Mouse (Mus musculus) adrenal gland, postnatal 36 days (tissue): ENCODE measurements at regions not wholly inside any gene's neighbourhood (a gene's known extent, or its start where the extent isn't known, plus 50 kb on each side); places are given as distances from the start of the nearest gene placed in this dataset.

Experiments used
- DNase-seq, 2 experiments: peaks; one replicate each; pipeline ENCODE4 v3.0.0; 2021; ENCODE audit warnings: mixed read lengths in 1 of 2

DNA sequence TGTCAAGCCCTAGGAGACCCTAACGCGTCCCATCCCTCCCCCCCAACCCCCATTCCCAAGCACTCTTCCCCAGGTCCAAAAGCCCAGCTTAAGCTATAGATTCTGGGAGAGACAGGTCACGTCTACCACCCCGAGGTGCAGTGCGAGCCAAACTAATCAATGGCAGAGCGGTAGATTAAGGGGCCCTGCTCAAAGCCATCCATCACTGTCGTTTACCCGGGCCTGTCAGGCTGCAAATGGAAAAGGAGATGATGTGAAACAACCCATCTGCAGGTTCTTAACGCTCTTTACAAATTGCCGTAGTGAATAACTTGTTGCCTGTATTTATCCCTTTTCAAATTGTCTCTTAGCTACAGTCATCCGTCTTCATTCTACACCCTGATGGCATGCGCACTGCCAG lies 126.2 kb upstream of the Nectin1 start:
- DNase-seq, result no peak

DNA sequence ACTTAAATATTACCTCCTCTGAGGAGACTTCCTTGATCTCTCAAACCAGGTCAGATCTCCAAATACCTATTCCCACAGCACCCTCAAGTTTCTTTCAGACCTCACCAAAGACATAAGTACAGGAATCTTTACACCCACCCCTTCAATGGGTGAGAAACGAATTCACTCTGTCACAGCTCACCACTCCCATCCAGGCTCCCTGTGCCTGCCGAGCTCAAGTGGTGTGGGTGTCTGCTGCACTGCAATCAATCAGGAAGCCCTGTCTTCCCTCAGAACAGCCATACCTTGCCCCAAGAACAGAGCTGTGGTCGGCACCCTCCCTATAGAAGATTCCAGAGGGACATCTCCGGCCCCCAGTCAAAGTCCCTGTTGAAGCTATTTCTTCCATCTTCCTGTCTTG lies 116.2 kb upstream of the Nectin1 start:
- no peak for DNase-seq

DNA sequence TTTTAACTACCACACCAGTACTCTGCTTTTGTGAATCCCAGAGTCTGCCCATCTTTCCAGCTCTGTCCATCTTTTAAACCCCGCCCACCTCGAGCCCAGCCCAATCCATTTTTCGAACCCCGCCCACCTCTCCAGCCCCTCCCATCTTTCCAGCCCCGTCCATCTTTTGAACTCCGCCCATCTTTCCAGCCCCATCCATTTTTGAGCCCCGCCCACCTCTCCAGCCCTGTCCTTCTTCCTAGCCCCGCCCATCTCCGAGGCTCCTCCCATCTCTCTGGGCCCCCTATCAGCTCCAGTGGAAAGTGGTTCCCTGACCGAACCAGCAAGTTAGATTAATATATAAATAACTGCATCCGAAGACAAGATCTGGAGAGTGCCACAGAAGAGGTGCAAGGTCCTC lies 115.0 kb upstream of the Nectin1 start:
- no peak for DNase-seq

DNA sequence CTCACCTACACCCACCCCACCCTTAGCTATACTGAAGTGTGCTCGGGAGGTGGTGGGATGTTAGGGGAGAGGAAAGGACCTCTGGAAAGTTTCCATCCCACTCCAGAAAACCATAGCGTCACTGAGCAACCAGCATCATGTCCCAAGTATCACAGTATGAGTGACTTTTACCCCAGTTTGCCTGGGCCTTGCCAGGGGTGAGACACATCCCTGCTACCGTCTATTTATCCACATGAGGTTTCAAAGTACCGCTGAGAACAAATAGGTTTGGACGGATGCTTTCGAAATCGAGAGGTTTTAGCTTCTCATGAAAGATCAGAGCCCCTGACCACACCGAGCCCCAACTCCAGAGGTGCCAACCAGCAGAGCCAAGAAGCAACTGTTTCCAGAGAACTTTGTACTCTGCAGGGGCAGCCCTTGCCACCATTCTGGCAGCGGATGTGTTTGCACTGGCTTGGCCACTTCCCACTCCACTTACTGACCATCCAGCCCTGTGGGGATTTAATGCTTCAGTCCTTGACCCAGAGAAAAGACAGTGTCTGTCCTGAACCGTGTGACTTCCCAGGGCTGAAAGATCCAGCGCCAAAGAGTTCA lies 107.3 kb upstream of the Nectin1 start:
- DNase-seq, result peak in 1 of 2 experiments; percentile 19

DNA sequence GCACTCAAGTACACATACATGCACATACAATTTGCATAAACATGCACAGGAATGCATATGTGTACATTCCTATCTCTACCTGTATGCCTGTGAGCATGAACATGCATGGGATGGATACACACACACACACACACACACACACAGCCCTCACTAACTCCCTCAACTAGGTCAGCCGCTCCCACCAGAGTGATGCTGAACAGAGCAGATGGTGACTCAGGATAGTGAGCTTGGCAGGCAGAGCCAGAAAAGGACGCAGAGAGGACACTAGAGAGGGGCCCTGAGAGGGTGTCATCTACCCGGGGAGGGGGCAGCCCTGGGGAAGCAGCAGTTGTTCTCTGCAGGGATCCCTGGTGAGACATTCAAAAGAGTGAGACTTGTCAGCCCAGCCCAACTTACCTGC lies 85.6 kb upstream of the Nectin1 start:
- no peak for DNase-seq

DNA sequence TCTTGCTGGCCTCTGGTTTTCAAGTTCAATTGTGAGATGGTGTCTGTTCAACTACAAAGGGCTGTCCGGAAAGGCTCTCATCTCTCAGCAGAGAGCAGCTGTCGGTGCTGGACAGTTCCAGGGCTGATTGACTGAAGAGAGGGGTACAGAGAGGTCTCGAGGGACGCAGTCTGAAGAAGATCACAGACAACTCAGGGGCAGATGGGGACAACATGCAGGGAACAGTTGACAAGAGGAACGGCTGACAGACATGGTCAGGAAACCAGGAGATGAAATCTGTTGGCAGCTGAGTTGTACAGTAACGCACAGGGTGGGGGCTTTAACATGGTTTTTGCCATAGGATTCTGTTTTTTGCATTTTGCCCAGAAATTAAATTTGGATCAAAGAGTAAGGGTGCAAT lies 84.5 kb upstream of the Nectin1 start:
- DNase-seq, result no peak

DNA sequence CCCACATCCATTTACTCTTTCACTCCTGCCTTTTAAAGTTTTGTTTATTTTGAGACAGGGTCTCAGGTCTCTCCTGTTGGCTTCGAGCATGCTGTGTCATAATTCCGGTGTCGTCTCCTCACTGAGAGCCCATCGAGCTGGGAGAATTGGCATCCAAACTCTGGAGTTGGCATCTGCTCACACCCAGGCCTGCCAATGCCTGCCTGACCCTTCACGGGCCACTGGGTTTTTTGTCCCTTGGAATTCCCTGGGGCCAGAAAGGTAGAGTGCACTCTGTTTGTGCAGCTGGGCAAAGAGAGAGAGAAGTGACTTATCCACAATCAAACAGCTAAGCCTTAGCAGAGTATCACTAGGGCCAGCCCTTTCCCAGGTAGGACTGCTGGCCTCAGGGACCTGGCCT lies 83.6 kb upstream of the Nectin1 start:
- DNase-seq, result no peak

DNA sequence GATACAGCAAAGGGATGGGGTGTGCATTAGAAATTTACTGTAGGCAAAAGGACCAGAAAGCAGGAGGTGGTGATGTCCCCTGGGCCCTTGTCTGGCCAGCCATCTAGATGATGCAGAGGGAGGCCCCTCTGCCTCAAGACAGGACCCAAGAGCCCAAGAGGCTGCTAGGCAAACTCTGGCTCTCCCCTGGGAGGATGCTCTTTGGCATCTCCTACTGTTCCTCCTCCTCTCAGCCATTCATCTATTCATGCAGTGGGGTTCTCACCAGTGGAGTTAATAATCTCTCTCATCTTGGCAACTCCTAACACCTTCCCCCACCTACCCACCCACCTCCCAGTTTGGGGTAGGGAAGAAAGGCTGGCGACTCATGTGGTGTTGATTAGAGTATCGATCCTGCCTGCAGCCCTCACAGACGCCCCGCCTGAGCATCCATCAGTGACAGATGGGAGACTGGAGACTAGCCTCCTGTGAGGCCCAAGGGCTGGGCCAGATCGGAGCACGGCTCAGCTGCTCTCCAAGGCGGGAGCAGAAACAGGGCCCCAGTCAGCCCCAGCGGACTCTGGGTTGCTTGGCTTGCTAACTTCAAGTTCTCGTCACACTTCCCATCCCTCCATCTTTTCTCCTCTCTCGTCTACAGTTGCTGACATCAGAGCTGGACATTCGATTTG lies 82.8 kb upstream of the Nectin1 start:
- DNase-seq, result no peak

DNA sequence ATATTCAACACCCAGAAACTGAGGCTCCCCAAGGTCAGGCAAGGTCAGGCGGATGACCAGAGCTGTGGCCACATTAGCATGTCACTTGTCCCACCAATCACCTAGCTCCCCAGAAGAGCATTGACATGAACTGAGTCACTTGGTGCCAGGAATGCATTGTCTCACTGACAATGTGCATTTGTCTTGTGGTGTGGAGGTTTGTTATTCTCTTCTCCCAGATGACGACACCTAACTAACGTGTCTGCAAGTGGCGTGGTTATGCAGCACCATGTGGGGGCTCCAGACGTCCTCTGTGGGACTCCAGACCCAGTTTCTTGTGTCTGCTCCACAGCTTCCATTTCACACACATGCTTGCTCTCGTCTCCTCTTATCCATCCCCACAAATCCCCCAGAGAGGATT lies 82.1 kb upstream of the Nectin1 start:
- no peak for DNase-seq

DNA sequence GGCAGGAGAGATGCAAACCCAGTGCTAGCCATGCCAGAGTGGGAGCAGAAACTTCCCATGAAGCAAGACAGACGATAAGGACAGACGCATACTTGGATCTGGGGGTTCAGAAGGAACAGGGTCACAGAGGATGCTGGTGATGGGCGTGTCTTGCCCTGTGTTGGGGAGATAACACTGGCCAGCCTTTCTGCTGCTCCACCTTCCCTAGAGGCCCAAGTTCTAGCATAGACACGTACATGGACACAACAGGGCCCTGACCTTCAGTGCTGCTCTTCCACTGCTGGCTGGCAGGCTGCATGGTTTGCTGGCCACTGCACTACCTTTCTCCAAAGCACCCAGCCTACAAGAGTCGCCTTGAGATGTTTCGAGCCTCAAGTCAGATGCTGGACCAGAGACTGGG lies 76.4 kb upstream of the Nectin1 start:
- DNase-seq, result no peak

DNA sequence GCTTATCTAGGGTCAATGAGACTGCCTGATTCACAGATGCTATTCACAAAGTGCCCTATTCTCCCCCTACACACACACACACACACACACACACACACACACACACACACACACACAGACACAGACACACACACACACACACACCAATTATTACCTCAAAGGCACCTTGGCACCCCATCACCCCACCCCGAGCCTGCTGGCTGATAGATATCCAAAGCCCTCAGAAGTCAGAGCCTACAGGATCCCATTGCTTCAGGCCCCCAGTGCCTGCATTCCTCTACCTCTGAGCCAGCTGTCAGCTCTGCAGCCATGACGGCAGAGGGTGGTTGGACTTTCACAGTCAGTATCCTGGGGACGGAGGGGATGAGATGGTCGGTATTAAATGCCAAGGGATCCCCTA lies 75.8 kb upstream of the Nectin1 start:
- no peak for DNase-seq

DNA sequence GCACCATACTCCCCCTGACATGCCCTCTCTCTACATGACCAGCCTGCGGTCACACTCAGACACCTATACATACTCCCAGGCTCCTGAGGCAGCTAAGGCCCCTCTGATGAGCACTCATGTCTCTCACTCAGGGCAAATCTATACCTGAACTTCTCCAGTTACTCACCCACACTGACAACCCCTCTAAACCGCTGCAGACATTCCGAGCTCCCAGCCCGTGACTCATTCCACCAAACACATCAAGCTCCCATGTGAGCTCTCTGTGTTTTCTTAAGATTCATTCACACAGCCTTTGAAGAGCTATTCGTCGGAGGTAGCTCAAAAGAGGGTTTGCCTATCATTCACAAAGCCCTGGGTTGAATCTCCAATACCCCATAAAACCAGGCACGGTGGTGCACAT lies 75.1 kb upstream of the Nectin1 start:
- DNase-seq, result no peak

DNA sequence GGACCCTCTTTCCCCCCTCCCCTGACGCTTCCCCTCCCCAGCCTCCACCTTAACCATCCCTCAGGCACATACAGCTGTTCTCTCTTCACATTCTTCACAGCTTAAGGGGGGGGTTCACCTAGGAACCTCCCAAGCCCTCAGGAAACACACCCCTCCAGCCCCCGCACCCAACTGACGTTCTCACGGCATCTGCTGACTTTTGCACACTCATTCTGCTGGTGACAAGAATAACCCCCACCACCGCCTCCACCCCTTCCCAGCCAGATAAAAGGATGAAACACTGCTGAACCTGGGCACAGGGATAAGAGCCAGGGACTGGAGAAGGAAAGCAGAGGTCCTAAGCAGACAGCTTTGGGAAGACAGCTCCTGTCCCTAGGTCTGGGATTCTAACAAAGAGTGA lies 73.2 kb upstream of the Nectin1 start:
- DNase-seq, result no peak

DNA sequence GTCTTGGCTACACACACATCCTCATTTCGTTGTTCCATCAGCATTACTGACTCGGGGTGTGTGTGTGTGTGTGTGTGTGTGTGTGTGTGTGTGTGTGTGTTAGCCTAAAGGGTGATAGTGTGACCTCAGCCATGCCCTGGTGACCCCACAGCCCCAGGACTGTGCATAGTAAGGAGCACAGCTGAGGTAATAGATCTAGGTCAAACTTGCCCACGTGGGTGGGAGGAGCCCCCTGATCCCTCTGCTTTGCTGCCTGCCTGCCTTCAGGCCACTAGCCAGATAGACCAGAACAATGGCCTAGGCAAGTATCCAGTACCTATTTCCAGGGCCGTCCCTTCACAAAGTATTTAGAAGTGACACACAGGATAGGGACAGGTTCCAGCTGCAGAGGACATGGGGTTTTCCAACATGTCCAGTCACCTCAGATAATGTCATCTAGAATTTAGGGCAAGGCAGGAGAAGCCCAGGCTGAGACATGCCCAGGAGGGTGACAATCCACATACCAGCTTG lies 70.6 kb upstream of the Nectin1 start:
- no peak for DNase-seq

DNA sequence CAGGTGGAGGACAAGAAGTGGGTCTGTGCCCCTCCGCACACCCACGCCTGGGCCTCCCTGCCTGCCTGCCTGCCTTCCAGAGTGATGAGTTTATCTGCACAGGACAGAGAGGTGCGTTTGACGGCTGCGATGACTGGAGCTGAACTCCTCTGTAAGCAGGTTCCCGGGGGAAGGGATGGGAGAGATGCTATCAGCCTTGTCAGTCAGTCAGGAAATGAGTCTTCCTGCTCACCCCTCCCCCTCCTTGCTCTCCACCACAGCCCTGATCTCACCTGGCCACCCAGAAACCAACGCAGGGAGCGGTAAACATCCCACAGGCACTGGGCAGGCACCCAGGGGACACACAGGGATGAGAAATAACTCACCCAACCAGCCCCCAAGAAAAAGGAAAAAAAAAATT lies 69.5 kb upstream of the Nectin1 start:
- DNase-seq, result no peak

DNA sequence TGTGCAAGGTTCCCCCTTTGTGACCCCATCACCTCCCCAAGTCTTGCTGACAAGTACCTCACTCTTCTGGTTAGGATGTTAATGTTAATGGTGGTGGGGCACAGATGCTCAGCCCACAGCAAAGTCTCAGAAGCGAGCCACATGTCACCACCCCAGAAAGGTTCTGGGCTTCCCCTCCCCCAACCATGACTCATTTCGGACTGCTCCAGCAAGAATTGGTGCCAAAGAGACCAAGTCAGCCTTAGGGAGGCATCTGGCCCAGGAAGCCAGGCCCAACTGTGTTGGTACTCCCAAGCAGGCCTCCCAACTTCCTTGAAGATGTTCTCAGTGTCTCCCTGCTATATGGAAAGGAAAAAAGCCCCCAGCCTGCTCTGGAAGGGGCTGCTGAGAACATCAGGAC lies 67.8 kb upstream of the Nectin1 start:
- DNase-seq, result no peak

DNA sequence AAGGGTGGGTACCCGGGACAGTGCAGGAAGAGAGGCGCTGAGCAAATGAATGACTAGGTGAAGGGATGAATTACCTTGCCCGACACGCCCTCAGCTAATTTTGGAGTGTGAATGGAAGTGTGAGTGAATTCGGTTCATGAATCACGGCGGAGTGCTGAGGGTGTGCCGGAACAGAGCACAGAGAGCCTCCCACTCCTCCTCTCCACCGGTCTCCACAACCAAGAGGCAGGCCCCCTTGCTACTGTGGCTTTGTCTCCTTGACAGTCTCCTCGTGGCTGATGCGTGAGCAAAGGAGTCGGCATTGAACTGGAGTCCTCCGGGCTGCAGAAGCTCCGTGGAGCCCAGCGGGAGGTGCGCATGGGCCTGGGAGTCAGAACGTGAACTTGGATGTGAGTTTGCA lies 64.5 kb upstream of the Nectin1 start:
- no peak for DNase-seq

DNA sequence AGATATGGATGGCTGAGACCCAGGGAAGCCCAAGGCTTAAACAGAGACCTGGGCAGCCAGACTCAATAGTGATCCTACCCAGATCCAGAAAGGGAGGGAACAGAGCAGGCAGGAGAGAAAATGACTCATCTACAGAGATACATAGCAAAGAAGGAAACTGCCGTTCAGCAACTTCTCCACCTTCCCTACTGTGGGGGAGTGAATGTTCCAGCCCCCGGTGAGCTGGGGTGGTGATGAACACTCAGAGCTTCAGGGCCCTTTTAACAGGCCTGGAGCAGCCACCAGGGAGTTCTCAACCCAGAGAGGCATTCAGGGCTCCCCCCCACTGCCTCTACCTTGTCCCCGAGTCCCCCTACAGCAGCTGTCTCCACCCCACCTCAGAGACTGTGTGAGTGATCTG lies 62.5 kb upstream of the Nectin1 start:
- DNase-seq, result no peak

DNA sequence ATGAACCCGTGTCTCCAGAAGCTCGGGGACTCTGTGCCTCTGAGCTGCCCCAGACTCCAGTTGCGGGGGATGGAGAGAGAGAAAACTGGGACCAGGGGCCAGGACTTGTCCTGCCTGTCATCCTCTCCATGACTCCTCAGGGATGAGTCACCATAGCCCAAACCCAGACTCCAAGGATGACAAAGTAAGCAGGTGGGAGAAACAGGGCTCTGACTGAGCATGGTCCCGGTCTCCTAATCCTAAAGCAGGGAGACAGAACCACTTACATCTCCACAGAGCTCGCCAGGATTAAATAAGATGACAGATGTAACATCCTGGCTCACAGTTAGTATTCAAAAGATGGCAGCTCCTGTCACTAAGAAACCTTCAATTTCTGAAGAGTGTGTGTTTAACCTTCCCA lies 61.7 kb upstream of the Nectin1 start:
- DNase-seq, result peak in 1 of 2 experiments; percentile 14

DNA sequence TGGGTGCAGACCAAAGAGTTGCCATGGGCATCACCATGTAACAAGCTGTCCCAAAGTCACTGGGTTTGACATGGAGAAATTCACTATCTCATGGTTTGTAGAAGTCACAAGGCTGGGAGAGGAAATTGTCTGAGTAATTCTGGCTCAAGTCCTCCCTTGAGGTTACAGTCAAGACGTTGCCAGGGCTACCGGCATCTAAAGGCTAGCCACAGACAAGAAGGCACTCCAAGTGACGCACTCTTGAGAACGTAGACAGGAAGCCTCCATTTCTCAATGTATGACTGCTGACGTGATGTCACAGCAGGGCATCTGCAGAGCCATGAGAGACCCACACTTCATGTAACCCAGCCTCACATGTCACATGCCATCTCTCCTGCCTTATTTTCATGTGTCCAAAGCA lies 59.2 kb upstream of the Nectin1 start:
- no peak for DNase-seq

DNA sequence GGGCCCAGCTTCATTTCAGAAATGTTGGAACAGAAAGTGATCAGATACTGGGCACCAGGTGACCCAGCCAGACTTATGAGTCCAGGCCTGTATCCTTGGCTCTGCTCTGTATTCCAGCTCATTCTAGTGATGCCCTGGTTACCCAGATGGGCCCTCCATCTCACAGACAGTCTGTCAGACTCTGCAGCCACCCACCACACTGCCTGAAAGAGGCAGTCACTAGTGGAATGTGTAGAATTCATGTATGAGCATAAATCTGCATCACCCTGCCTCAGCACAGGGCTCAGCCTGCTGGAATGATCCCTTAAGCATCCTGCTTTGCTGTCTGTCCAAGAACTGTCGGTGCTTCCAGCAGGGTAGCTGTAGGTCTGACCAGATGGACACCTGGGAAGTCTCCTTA lies 51.8 kb upstream of the Nectin1 start:
- DNase-seq, result no peak

DNA sequence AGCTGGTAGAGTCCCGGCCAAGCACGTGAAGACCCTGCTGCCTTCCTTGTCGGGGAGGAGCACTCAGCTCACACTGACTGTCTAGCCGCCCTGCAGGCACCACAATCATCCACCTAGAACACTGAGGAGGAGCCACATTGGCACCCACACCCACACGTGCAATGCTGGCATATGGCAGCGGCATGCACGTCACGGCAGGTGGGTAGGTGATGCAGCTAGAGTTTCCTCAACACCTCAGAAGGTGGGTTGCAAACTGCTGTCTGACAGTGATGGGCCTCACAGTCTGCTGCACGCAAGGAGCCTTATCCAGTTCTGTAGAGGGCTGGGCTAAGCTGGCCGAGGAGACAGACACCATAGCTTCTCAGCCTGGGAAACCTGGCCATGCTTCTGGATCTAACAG lies 51.2 kb upstream of the Nectin1 start:
- no peak for DNase-seq
